14 mouse cellular contexts compared by ENCODE assay signal in genomic region chr6:87399886-87400566, GRCm38 (mm10). TPM values are rescaled to one million over a fixed set of nuclear protein-coding genes. Genes with fewer than 3 reads are reported as not detected.
DNase-seq lines count a peak whose midpoint lies in the region; ATAC-seq lines count a peak whose summit lies in the region.
"Had no signal": no experiment of that assay in that cellular context is flagged by ENCODE, and none has a peak within 500 bp of the region (broad histone marks: within the 10 kb centered on the region; RNA-seq: fewer than 3 reads in every experiment).

No protein-coding gene starts in this region.

- no peak overlapping the region for H3K4me3 ChIP-seq in hindbrain, embryonic 14.5 days (replicated peaks; ENCODE audit: low read length)

- H3K9me3 ChIP-seq in hindbrain, embryonic 14.5 days (ENCODE audit: control insufficient read depth, low read length) = no peaks in the 10 kb centered on the region

- no peak overlapping the region for H3K4me2 ChIP-seq in hindbrain, embryonic 14.5 days (replicated peaks)

- H3K4me1 ChIP-seq in hindbrain, embryonic 14.5 days (replicated peaks; ENCODE audit: control insufficient read depth, insufficient read depth, low read length) = no peaks in the 10 kb centered on the region

- peak; percentile 80 to 86 for ATAC-seq in hematopoietic stem cell, adult 5-6 weeks (replicated peaks in 1 of 2; ENCODE audit: insufficient read depth in 1 of 2, low FRiP score in 2 of 2, low TSS enrichment in 1 of 2, low read depth in 1 of 2, poor library complexity in 2 of 2, severe bottlenecking in 2 of 2)
- ATAC-seq in hindbrain, embryonic 14.5 days (ENCODE audit: low FRiP score) = no peak
- ATAC-seq: forebrain, embryonic 16.5 days had no signal

- no peaks in the 10 kb centered on the region for H3K36me3 ChIP-seq in splenic B cell, adult 2 months (ENCODE audit: control insufficient read depth, insufficient read depth, low read length, poor library complexity, severe bottlenecking)
- H3K36me3 ChIP-seq in hindbrain, embryonic 14.5 days (replicated peaks; ENCODE audit: control insufficient read depth, insufficient read depth) = no peaks in the 10 kb centered on the region

- intact Hi-C loops in gastrocnemius, postnatal 14 days (cut with DNase I; ENCODE audit: low total_unique reads) = loop anchor here (5.0 kb wide), 2 partner anchors 52 to 122 kb away; no protein-coding TSS in a partner anchor

- H3K27me3 ChIP-seq in splenic B cell, adult 2 months (ENCODE audit: control insufficient read depth, insufficient read depth, low read length, poor library complexity, severe bottlenecking) = no peaks in the 10 kb centered on the region
- H3K27me3 ChIP-seq in hindbrain, embryonic 14.5 days (ENCODE audit: control insufficient read depth, insufficient read depth, low read length) = no peaks in the 10 kb centered on the region

- H3K9ac ChIP-seq in hindbrain, embryonic 14.5 days = no peak overlapping the region

- WGBS in hindbrain, embryonic 14.5 days = 68% methylated on average over 4 of the region's 4 CpGs

- peak; percentile 68 for DNase-seq in A20 (ENCODE audit: low read depth, low spot score)
- peak; percentile 64 for DNase-seq in CD4-positive, CD25-positive, alpha-beta regulatory T cell, adult 2 months (ENCODE audit: low read depth, low spot score)
- DNase-seq in splenic B cell, adult 2 months (ENCODE audit: low read depth, low spot score) = peak; percentile 53
- no peak for DNase-seq in hindbrain, embryonic 14.5 days (ENCODE audit: low spot score)
- no peak for DNase-seq in adipocyte (ENCODE audit: low spot score)
- no peak for DNase-seq in gastrocnemius, postnatal 14 days

- H3K27ac ChIP-seq in hindbrain, embryonic 14.5 days = no peak overlapping the region

RNA-seq across cellular contexts. Expression of gene Gkn3, which starts 11.3 kb away (rescaled TPM):
- 2.5 TPM in 1 of 2 replicates, not detected in the other for total RNA-seq in hematopoietic stem cell, adult 5-6 weeks (2017)
- 0.25 and 0.39 TPM in 2 replicates for polyA plus RNA-seq in hindbrain, embryonic 14.5 days (2014; fragmentation: Nextera tagmentation; extraction: Ambion mirVana)
- 1 to 10 TPM in 1 of 2 experiments, under 1 TPM in 1; 0.82 to 2.3 TPM for total RNA-seq in gastrocnemius, postnatal 14 days (2021)
- polyA plus RNA-seq: forebrain, embryonic 16.5 days; limb, embryonic 11.5 days had no signal

RNA-seq across cellular contexts. Expression of gene Gkn2, which starts 26.9 kb away (rescaled TPM):
- total RNA-seq in hematopoietic stem cell, adult 5-6 weeks (2017) = not detected in 2 replicates
- polyA plus RNA-seq in hindbrain, embryonic 14.5 days (2014; fragmentation: Nextera tagmentation; extraction: Ambion mirVana) = not detected in 2 replicates
- not detected for total RNA-seq in gastrocnemius, postnatal 14 days (2021)
- total RNA-seq: adrenal gland, adult 2 months; heart, postnatal 25 days; layer of hippocampus, adult 8-10 months had no signal
- polyA plus RNA-seq: adrenal gland, adult 2 months; forebrain, embryonic 16.5 days; limb, embryonic 11.5 days had no signal

RNA-seq across cellular contexts. Expression of gene Bmp10, which starts 28.8 kb away (rescaled TPM):
- not detected in 2 replicates for total RNA-seq in hematopoietic stem cell, adult 5-6 weeks (2017)
- not detected in 2 replicates for polyA plus RNA-seq in hindbrain, embryonic 14.5 days (2014; fragmentation: Nextera tagmentation; extraction: Ambion mirVana)
- not detected for total RNA-seq in gastrocnemius, postnatal 14 days (2021)
- total RNA-seq: adrenal gland, adult 2 months; layer of hippocampus, adult 8-10 months had no signal
- polyA plus RNA-seq: adrenal gland, adult 2 months; forebrain, embryonic 16.5 days; gonadal fat pad, adult 2 months; limb, embryonic 11.5 days had no signal

RNA-seq across cellular contexts. Expression of gene Gkn1, which starts 49.3 kb away (rescaled TPM):
- not detected in 2 replicates for total RNA-seq in hematopoietic stem cell, adult 5-6 weeks (2017)
- not detected in 2 replicates for polyA plus RNA-seq in hindbrain, embryonic 14.5 days (2014; fragmentation: Nextera tagmentation; extraction: Ambion mirVana)
- not detected for total RNA-seq in gastrocnemius, postnatal 14 days (2021)
- total RNA-seq: adrenal gland, adult 2 months; heart, postnatal 25 days; layer of hippocampus, adult 8-10 months had no signal
- polyA plus RNA-seq: forebrain, embryonic 16.5 days; limb, embryonic 11.5 days; lung, embryonic 16.5 days had no signal

Comparison
In these comparisons a context has a peak if more than half of its experiments do, and no peak if none do; other contexts are left out.
1. DNase-seq: peak in A20 (single experiment), CD4-positive, CD25-positive, alpha-beta regulatory T cell, adult 2 months (single experiment) and splenic B cell, adult 2 months (single experiment); none in hindbrain, embryonic 14.5 days (single experiment), adipocyte (single experiment) and gastrocnemius, postnatal 14 days (single experiment).